Mouse (Mus musculus): ENCODE results near the gene Rab12. TPM values are rescaled to one million over a fixed set of nuclear protein-coding genes. Genes with fewer than 3 reads are reported as not detected.
A peak's percentile ranks its signal among the peaks of the same experiment; 100 is the strongest.

Gene Rab12
- polyA plus RNA-seq, 1 experiment from 2014 or later, result 51.0 TPM

DNA sequence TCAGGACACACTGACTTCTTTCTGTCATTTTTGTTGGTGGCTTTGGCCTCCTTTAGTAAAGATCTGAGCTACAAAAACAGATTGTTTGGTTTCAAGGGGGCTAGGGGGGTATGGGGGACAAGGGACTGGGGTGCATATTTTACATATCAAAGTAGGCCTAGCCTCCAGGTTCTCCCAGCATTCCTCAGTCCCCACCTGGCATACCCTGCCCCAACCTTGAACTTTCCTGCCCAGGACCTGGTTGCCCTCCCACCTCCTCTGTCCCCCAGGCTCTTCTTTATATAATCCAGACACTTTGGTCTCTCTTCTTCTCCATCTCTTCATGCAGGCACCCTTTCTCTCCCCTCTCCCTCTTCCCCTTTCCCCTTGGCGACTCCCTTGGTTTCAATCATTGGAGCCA lies 46.3 kb downstream of the Rab12 start:
- H3K9me3 ChIP-seq (replicated peaks), result no peaks in the 10 kb centered on the region
- no peak for ATAC-seq (replicated peaks; ENCODE audit: insufficient number of reproducible peaks, insufficient read depth, low FRiP score, low read depth)
- no peak overlapping the region for H3K27ac ChIP-seq
- no peak overlapping the region for H3K9ac ChIP-seq
- H3K4me2 ChIP-seq, result no peak overlapping the region
- H3K4me1 ChIP-seq (replicated peaks), result no peaks in the 10 kb centered on the region
- no peaks in the 10 kb centered on the region for H3K36me3 ChIP-seq
- no peak overlapping the region for H3K4me3 ChIP-seq
- 91% methylated on average over 1 of the region's 1 CpGs for WGBS
- H3K27me3 ChIP-seq, result 0 out of 2 replicates have a peak, but pooled peaks cover 4% of the 10 kb centered on the region

- no peak for ATAC-seq (replicated peaks; ENCODE audit: insufficient number of reproducible peaks, insufficient read depth, low FRiP score, low read depth)
- no peaks in the 10 kb centered on the region for H3K9me3 ChIP-seq (replicated peaks)
- H3K9ac ChIP-seq, result no peak overlapping the region
- H3K4me1 ChIP-seq (replicated peaks), result no peaks in the 10 kb centered on the region
- H3K36me3 ChIP-seq, result no peaks in the 10 kb centered on the region
- no peak overlapping the region for H3K4me2 ChIP-seq
- no peak overlapping the region for H3K27ac ChIP-seq
- H3K27me3 ChIP-seq, result 0 out of 2 replicates have a peak, but pooled peaks cover 4% of the 10 kb centered on the region
- H3K4me3 ChIP-seq, result no peak overlapping the region
- 53% methylated on average over 5 of the region's 5 CpGs for WGBS
These were observed 47.8 kb downstream of the Rab12 start for GRCm38 (mm10) chr17:66471775-66472174.

DNA sequence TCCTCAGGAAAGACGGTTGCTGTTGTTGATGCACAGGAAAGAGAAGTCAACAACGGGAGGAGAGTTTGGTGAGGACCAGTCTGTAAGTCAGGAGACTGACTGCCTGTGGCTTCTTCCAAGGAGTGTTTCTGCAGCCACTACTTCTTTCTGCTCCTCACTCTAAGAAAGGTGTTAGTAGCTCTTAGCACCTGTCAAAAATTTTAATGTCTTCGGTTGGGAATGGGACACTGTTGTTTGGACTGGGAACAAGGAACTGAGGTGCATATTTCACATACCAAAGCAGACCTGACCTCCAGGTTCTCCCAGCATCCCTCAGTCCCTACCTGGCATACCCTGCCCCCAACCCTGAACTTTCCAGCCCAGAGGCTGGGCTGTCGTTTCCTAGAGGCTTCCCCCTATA lies 48.3 kb downstream of the Rab12 start:
- ATAC-seq (replicated peaks; ENCODE audit: insufficient number of reproducible peaks, insufficient read depth, low FRiP score, low read depth), result no peak
- Histone ChIP-seq H3K27ac (no peak overlapping the region), H3K27me3 (0 out of 2 replicates have a peak, but pooled peaks cover 3% of the 10 kb centered on the region), H3K9ac (no peak overlapping the region), H3K36me3 (no peaks in the 10 kb centered on the region), H3K4me3 (no peak overlapping the region), H3K4me2 (no peak overlapping the region), H3K9me3 (replicated peaks) (no peaks in the 10 kb centered on the region), H3K4me1 (replicated peaks) (no peaks in the 10 kb centered on the region)
- 75% methylated on average over 4 of the region's 4 CpGs for WGBS

GRCm38 (mm10) chr17:66470020-66470419 lies 49.5 kb downstream of the Rab12 start:
- H3K4me2 ChIP-seq, result no peak overlapping the region
- H3K4me3 ChIP-seq, result no peak overlapping the region
- ATAC-seq (replicated peaks; ENCODE audit: insufficient number of reproducible peaks, insufficient read depth, low FRiP score, low read depth), result no peak
- H3K9me3 ChIP-seq (replicated peaks), result no peaks in the 10 kb centered on the region
- no peak overlapping the region for H3K9ac ChIP-seq
- 44% methylated on average over 8 of the region's 8 CpGs for whole genome bisulfite sequencing
- H3K4me1 ChIP-seq (replicated peaks), result no peaks in the 10 kb centered on the region
- H3K27me3 ChIP-seq, result no peaks in the 10 kb centered on the region
- no peaks in the 10 kb centered on the region for H3K36me3 ChIP-seq
- no peak overlapping the region for H3K27ac ChIP-seq

- Histone ChIP-seq H3K9ac (no peak overlapping the region), H3K36me3 (no peaks in the 10 kb centered on the region), H3K27me3 (0 out of 2 replicates have a peak, but pooled peaks cover 3% of the 10 kb centered on the region), H3K9me3 (replicated peaks) (no peaks in the 10 kb centered on the region), H3K4me3 (no peak overlapping the region), H3K4me1 (replicated peaks) (no peaks in the 10 kb centered on the region), H3K27ac (no peak overlapping the region), H3K4me2 (no peak overlapping the region)
- WGBS, result 81% methylated on average over 1 of the region's 1 CpGs
- ATAC-seq (replicated peaks; ENCODE audit: insufficient number of reproducible peaks, insufficient read depth, low FRiP score, low read depth), result no peak
These were observed 62.3 kb downstream of the Rab12 start for GRCm38 (mm10) chr17:66457278-66457677.

DNA sequence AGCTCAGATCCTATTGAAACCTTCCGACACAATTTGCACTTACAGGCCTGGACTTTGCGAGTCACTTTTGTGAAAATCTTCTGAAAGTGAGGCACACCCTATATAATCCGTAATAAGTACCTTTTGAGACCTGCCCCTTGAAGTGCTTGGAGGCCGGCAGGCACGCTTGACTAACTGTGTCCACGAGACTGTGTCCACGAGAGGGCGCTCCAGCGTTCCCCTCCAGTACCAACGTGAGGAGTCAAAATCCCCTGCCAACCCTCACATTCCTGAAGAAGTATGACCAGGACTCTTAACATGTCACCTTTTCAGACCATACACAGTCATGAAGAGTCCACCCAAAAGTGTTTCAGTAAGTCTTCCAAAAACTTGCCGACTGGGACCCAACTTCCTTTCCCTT lies 68.4 kb downstream of the Rab12 start:
- ATAC-seq (replicated peaks; ENCODE audit: insufficient number of reproducible peaks, insufficient read depth, low FRiP score, low read depth), result no peak
- Histone ChIP-seq H3K4me3 (0 out of 2 replicates have a peak overlapping the region, but pooled peaks have one; percentile 85), H3K27me3 (peaks cover 52% of the 10 kb centered on the region), H3K4me1 (replicated peaks) (peaks cover 27% of the 10 kb centered on the region), H3K9me3 (replicated peaks) (no peaks in the 10 kb centered on the region), H3K36me3 (no peaks in the 10 kb centered on the region), H3K27ac (no peak overlapping the region), H3K9ac (no peak overlapping the region), H3K4me2 (peak overlapping the region; percentile 100)
- 2% methylated on average over 11 of the region's 11 CpGs for WGBS

GRCm38 (mm10) chr17:66450526-66451070 lies 68.9 kb downstream of the Rab12 start:
- H3K36me3 ChIP-seq, result no peaks in the 10 kb centered on the region
- no peak for ATAC-seq (replicated peaks; ENCODE audit: insufficient number of reproducible peaks, insufficient read depth, low FRiP score, low read depth)
- peaks cover 54% of the 10 kb centered on the region for H3K27me3 ChIP-seq
- peak overlapping the region; percentile 73; the same call in 1 of the 2 replicates for H3K9ac ChIP-seq
- H3K4me1 ChIP-seq (replicated peaks), result peaks cover 27% of the 10 kb centered on the region
- H3K4me3 ChIP-seq, result peak overlapping the region; percentile 85
- H3K9me3 ChIP-seq (replicated peaks), result no peaks in the 10 kb centered on the region
- 5% methylated on average over 18 of the region's 18 CpGs for WGBS
- H3K4me2 ChIP-seq, result peak overlapping the region; percentile 100
- no peak overlapping the region for H3K27ac ChIP-seq

- Histone ChIP-seq H3K4me3 (peak within 1 kb of the TSS; percentile 85), H3K9me3 (replicated peaks) (no peaks in the 10 kb centered on the region), H3K4me2 (peak within 1 kb of the TSS; percentile 100), H3K27ac (peak within 1 kb of the TSS; percentile 69), H3K27me3 (peaks cover 54% of the 10 kb centered on the region), H3K4me1 (replicated peaks) (peaks cover 27% of the 10 kb centered on the region), H3K9ac (peak within 1 kb of the TSS; percentile 73), H3K36me3 (no peaks in the 10 kb centered on the region)
- WGBS, result under 1% methylated on average over 75 of the region's 76 CpGs
- peak; percentile 81 for ATAC-seq (replicated peaks; ENCODE audit: insufficient number of reproducible peaks, insufficient read depth, low FRiP score, low read depth)
These were observed 69.8 kb downstream of the Rab12 start, which contains the start of gene Mtcl1 for GRCm38 (mm10) chr17:66449460-66450341. Mtcl1 (minus strand) TSS chr17:66449750.

GRCm38 (mm10) chr17:66448421-66449405 lies 70.8 kb downstream of the Rab12 start:
- WGBS, result under 1% methylated on average over 102 of the region's 136 CpGs
- H3K4me2 ChIP-seq, result peak overlapping the region; percentile 100
- peak overlapping the region; percentile 73 for H3K9ac ChIP-seq
- H3K9me3 ChIP-seq (replicated peaks), result no peaks in the 10 kb centered on the region
- peak; percentile 53 for ATAC-seq (replicated peaks; ENCODE audit: insufficient number of reproducible peaks, insufficient read depth, low FRiP score, low read depth)
- H3K4me1 ChIP-seq (replicated peaks), result peaks cover 27% of the 10 kb centered on the region
- peak overlapping the region; percentile 69 for H3K27ac ChIP-seq
- peak overlapping the region; percentile 85 for H3K4me3 ChIP-seq
- H3K27me3 ChIP-seq, result peaks cover 54% of the 10 kb centered on the region
- H3K36me3 ChIP-seq, result no peaks in the 10 kb centered on the region

- no peak overlapping the region for H3K27ac ChIP-seq
- H3K4me2 ChIP-seq, result peak overlapping the region; percentile 100
- peaks cover 27% of the 10 kb centered on the region for H3K4me1 ChIP-seq (replicated peaks)
- no peak for ATAC-seq (replicated peaks; ENCODE audit: insufficient number of reproducible peaks, insufficient read depth, low FRiP score, low read depth)
- no peaks in the 10 kb centered on the region for H3K36me3 ChIP-seq
- WGBS, result 2% methylated on average over 13 of the region's 13 CpGs
- peak overlapping the region; percentile 85 for H3K4me3 ChIP-seq
- H3K9me3 ChIP-seq (replicated peaks), result no peaks in the 10 kb centered on the region
- peak overlapping the region; percentile 73 for H3K9ac ChIP-seq
- H3K27me3 ChIP-seq, result peaks cover 54% of the 10 kb centered on the region
These were observed 71.6 kb downstream of the Rab12 start for GRCm38 (mm10) chr17:66447978-66448377.

DNA sequence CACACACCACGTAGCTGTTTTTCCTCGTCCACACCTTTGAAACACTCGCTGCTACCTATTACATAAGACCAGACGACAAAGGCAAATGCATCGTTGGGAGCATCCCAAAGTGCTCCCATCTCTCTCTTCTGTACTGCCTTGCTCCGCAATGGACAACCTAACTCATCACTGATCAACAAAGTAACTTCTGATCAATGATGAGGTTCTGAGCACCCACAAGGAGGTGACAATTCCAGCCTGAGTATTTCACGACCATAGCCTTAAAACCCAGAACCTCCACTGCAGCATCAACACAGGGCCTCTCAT lies 72.6 kb downstream of the Rab12 start:
- H3K27me3 ChIP-seq, result peaks cover 48% of the 10 kb centered on the region
- H3K4me3 ChIP-seq, result peak overlapping the region; percentile 85
- 66% methylated on average over 7 of the region's 7 CpGs for WGBS
- H3K9ac ChIP-seq, result no peak overlapping the region
- H3K4me2 ChIP-seq, result peak overlapping the region; percentile 100
- no peak for ATAC-seq (replicated peaks; ENCODE audit: insufficient number of reproducible peaks, insufficient read depth, low FRiP score, low read depth)
- peaks cover 27% of the 10 kb centered on the region for H3K4me1 ChIP-seq (replicated peaks)
- no peaks in the 10 kb centered on the region for H3K9me3 ChIP-seq (replicated peaks)
- no peak overlapping the region for H3K27ac ChIP-seq
- H3K36me3 ChIP-seq, result no peaks in the 10 kb centered on the region

All from heart, embryonic 15.5 days (tissue).